Mouse (Mus musculus) lung, postnatal 0 days (tissue): ENCODE measurements around the gene Tepp.

Experiments
- CTCF ChIP-seq: IDR thresholded peaks from 2 replicates; pipeline ENCODE4 v1.5.1; 2016; ENCODE audit warnings: antibody characterized with exemption, mild to moderate bottlenecking
- EP300 ChIP-seq: IDR thresholded peaks from 2 replicates; pipeline ENCODE4 v1.6.1; 2016; ENCODE audit warnings: antibody characterized with exemption, mild to moderate bottlenecking, control low read depth

DNA sequence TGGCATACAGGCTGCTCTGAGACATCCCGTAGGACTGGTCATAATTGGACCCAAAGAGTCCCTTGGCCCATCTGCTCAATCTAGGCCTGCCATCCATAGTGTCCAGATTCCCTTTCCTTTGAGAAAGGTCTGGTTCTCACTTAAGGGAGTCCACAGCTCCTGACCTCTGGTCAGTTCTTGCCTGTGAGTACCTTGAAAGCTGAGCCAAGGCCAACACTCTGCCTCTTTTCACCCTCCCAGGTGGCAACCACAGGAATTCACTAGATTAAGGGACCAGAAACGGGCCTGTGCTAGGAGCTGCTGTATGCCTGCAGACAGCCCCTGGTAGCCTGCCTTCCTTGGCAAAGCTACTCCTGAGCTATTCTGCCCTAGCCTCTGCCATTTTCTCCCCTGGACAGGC is 44.2 kb downstream of the Tepp start:
- TF ChIP-seq CTCF (no peak), EP300 (no peak)
